Mouse (Mus musculus): ENCODE results near the gene Chrm3.

Gene Chrm3

DNA sequence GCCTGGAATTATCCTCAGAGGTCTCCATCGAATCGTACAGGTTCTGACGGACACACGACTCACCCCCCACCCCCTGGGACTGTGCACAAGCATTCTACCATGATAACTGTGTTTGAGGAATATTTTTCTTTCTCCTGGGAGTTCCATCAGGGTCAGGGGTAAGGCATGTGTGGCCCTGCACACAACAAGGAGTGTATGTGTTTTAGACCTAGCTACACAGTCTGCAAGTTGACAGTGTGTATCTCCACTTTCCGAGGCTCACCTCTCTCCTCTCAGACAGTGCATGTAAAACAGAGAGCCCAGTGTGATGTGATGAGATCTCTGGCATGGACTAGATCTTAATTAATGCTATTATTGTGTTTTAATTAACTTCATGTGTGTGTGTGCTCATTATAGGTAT lies 472.4 kb downstream of the Chrm3 start:
- no peak for DNase-seq

DNA sequence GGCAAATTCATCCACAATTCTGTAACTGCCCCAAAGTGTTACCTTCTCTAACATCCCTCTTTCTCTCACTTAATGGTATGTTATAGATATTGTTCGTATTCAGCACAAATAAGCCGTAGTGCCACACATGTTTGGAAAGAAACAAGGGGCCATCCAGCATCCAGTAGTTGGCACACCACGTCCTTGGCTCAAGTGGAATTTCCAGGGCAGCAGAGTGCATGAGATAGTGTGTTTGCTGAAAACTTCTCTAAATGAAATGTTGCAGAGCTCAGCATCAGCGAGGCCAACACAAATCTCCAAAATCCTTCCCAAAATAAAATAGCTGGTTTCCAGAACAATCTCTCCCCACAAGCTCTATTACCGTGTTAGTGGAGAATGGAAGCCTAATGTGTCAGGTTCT lies 473.4 kb downstream of the Chrm3 start:
- DNase-seq = no peak

DNA sequence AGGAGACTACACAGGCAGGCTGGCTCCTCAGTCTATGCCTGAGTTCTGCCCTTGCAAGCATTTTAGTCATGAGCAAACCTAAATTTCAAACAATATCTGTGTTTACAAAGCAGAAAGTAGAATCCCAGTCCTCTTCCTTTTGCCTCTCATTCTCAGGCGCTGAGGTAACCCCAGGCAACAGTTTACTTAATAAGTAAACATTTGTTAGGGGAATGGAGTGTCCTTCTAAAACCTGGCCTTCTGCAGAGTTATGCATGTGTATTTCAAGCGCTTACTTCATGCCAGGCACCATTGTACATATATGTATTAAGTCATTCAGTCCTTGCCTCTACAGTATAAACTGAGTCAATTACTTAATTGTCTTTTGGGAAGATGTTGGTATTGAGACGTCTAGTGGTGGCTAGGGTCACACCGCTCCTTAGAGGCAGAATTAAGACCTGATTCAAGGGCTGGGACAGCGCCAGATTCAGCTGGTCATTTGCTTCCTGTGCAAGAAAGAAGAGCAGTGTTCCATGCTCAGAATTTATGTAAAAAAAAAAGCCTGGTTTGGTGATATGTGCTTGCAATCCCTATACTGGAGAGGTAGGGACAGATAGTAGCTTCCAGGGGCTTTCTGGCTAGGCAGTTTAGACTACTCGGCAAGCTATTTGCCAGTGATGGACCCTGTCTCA lies 474.0 kb downstream of the Chrm3 start:
- DNase-seq = no peak

DNA sequence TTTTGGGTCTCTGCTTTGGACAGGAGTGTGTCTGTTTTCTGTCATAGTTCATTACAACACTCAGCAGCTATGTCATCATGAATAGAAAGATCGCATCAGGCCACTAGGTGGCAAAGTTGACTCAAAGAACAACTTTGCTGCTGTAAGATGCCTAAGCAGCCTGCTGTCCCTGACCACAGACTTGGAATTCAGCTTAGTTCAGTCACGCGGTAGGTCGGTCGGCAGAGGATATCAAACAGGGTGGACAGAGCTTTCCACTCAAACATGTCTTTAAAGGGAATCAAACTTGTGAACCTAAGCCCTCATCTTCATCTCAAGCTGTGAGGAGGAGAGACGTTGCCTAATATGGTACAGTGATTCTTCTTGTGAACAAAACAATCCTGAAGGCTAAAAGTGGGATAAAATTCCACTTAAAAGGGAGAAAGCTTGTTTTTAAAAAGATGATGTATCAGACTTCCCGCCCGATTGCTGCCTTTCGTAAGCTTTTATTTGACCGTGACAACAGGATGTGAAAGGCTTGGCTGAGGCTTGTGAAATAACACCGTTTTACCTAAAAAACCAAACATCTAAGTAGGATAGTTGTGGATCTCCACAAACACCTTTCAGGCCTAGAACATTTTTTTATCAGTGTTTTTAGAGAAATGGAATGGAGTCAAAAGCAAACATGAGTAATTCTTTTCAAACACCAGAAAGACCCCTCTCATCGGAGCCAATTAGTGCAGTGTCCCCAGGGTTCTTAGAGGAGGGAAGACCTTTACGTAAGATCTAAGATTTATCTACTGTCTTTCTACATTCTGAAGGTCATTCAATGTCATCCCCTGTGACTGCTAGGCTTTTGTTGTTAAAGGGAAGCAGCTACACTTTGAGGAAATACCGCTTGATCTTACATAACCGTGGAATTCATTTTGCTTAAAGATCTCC lies 478.0 kb downstream of the Chrm3 start:
- peak; percentile 26 for DNase-seq

DNA sequence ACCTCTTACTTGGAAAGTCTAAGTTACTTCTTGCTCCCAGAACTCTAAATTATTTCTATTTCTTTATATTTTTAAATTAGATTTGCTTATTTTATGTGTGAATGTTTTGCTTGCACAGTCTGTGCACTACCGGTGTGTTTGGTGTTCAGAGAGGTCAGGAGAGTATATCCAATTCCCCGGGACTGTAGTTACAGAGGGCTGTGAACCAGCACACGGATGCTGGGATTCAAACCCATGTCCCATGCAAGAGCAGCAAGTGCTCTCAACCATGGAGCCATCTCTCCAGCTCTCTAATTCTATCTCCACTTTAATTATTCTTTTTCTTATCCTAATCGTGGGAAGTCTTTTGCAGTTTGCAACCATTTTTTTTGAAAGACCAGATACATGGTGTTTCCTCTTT lies 478.7 kb downstream of the Chrm3 start:
- DNase-seq = no peak

DNA sequence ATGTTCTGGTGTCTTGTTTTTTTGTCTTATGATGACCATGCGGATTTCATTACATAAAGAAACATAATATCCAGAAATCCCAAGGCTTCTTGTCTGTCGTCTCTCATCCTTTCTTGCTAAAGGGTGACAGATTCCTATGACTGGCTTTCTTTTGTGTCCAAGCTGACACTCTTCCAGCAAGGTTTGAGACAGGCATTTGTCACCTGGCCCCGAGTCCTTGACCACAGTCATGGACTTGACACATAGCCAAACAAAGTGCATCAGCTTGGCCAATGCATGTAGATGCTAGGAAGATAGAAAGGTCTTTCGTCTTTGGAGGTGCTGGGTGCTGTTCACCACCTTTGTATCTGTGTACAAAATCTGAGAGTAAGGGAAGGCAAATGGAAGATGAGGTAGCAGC lies 480.2 kb downstream of the Chrm3 start:
- DNase-seq = no peak

DNA sequence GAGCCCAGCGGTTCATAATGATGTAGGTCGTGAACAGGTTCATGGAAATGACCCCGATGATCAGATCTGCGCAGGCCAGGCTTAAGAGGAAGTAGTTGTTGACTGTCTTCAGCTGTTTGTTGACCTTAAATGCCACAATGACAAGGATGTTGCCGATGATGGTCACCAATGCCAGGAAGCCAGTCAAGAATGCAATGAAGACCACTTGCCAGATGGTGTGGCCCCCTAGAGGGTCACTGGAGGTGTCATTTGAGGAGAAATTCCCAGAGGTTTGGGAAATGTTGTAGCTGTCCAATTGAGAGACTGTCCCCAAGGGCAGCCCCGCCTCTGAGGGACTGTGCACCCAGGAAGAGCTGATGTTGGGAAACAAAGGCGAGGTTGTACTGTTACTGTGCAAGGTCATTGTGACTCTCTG lies 482.0 kb downstream of the Chrm3 start:
- DNase-seq = no peak

DNA sequence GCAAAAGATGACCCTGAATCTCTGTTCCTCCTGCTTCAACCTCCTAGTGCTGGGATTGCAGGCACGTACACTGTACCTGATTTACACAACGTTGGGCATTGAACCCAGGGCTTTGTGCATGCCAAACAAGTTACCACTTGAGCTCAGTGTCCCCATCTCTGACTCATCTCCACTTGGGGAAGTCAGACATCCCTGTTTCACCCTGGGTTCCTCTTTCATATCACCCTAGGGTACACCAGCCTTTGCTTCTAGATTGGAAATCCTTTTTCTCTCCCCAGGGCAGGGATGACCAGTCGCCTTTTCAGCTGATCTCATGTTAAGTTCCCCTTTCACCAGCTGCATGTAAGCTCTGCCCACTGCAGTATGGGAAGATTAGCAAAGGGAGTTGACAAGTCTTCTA lies 487.3 kb downstream of the Chrm3 start:
- no peak for DNase-seq

DNA sequence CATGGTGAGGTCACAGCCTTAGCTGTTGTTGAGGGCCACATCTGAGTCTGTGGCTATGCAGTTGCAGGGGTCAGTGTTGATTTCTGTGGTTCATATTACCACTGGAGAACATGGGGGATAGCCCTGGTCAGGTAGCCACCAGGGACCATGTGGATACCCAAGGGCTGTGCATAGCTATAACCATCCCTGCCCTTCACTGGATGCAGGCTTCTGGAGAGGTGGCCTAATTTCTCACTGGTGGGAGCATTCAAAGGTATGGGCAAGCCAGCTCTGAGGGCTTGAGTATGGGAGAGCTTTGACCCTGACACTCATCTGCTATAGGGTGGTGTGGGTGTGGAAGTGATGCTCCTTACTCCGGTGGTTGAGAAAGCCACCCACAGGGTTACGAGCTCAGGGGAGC lies 494.5 kb downstream of the Chrm3 start:
- no peak for DNase-seq

DNA sequence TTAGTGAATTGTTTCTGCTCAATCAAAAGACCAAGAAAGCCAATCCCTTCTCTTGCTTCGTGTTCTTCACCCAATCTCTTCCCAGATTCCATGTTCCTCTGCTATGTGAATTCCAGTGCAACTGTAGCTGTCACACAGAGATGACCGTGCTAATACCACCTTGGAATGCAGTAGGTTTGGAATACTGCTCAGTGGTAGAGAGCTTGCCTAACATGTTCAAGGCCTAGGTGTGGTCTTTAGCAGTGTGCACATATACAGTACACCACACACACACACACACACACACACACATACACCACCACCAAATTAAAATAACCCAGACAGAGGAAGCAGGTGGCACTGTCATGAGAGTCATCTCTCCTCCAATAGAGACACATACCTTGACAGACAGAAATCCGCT lies 513.1 kb downstream of the Chrm3 start:
- DNase-seq = no peak

DNA sequence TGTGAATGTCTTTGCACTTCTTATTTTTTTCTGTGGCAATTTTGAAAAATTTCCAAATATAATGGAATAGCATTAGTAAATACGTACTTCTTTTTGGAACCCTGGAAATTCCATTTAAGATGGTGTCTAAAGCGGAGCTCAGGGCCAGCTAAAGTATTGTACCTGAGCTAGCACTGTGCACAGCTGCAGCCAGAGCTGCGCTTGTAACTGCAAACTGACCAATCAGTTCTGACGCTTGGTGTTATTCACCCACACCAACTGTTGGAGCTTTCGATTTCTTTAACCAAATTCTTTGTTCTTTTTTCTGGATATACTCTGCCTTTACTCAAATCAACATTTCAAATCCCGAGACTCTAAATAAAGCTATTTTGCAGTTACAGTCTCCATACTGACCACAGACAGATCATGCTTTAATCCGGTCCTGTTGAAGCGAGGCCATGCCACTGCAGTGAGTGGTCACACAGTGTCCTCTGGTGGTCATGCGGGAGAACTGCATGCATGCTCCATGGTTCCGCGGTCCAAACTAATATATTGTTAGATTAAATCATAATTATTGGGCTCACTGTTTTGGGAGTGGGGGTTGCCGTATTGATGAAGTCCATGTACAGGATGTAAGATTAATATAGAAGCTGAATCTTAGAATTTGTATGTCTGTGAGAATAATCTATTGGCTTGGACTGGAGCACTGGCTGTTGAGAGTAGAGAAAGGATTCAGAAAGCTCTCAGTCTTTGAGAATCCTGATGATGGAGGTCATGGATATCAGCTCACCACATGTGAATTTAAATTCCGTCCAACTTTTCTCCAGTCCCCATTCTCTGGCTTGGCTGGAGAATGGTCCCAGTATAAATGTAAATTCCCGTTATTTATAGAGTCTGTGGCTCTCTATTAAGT lies 513.9 kb downstream of the Chrm3 start:
- peak; percentile 31 for DNase-seq

DNA sequence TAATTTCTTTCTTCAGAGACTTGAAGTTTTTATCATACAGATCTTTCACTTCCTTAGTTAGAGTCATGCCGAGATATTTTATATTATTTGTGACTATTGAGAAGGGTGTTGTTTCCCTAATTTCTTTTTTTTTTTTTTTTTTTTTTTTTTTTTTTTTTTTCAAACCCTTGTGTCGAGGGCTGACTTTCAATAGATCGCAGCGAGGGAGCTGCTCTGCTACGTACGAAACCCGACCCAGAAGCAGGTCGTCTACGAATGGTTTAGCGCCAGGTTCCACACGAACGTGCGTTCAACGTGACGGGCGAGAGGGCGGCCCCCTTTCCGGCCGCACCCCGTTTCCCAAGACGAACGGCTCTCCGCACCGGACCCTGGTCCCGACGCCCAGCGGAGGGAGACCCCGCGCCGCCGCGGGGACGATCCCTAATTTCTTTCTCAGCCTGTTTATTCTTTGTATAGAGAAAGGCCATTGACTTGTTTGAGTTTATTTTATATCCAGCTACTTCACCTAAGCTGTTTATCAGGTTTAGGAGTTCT lies 526.4 kb downstream of the Chrm3 start:
- peak; percentile 35 for DNase-seq

DNA sequence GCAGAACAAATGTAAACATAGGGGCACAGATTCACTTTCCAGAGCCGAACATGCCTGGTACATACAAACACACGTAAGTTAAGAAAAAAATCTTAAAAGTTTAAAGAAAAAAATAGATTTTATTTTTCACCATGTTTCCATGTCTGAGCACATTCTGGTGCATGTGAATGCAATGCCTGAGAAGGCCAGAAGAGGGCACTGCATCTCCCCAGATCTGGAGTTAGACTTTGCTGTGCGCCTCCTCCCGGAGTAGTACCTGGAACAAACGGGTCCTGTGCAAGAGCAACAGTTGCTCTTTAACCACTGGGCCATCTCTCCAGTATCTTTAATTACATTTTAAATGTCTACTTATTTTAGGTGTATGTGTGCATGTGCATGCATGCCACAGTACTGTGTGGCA lies 534.4 kb downstream of the Chrm3 start:
- no peak for DNase-seq
